ENCODE assay signal across 8 mouse cellular contexts in genomic region chr11:120188481-120189441, GRCm38 (mm10). TPM values are rescaled to one million over a fixed set of nuclear protein-coding genes. Genes with fewer than 3 reads are reported as not detected.
DNase-seq lines count a peak whose midpoint lies in the region; ATAC-seq and TF ChIP-seq lines count a peak whose summit lies in the region.

No protein-coding gene starts in this region.

- H3K27ac ChIP-seq in embryonic facial prominence, embryonic 11.5 days (replicated peaks; ENCODE audit: low read depth, low read length): peak overlapping the region; percentile 97
- peak overlapping the region; percentile 99 for H3K27ac ChIP-seq in heart, embryonic 10.5 days
- H3K27ac ChIP-seq in liver, postnatal 0 days (ENCODE audit: low read depth): peak overlapping the region; percentile 87
- H3K27ac ChIP-seq in neural tube, embryonic 15.5 days (replicated peaks): peak overlapping the region; percentile 93

- peak overlapping the region; percentile 99 for H3K4me2 ChIP-seq in embryonic facial prominence, embryonic 11.5 days (ENCODE audit: low read depth, low read length)
- peak overlapping the region; percentile 83 for H3K4me2 ChIP-seq in liver, postnatal 0 days (ENCODE audit: low read depth, low read length)
- H3K4me2 ChIP-seq in neural tube, embryonic 15.5 days: peak overlapping the region; percentile 83

- TF ChIP-seq CTCF in liver, postnatal 0 days (IDR thresholded peaks at IDR 0.05; ENCODE audit: low read depth): no peak

- TF ChIP-seq EP300 in liver, postnatal 0 days (IDR thresholded peaks at IDR 0.05; ENCODE audit: low read depth): no peak

- under 1% methylated on average over 41 of the region's 41 CpGs for WGBS in embryonic facial prominence, embryonic 11.5 days
- WGBS in heart, embryonic 10.5 days: under 1% methylated on average over 41 of the region's 41 CpGs
- WGBS in liver, postnatal 0 days (ENCODE audit: insufficient replicate concordance): under 1% methylated on average over 40 of the region's 41 CpGs
- WGBS in neural tube, embryonic 15.5 days: under 1% methylated on average over 41 of the region's 41 CpGs

- DNase-seq in CD4-positive, CD25-positive, alpha-beta regulatory T cell, adult 2 months (ENCODE audit: low read depth, low spot score): peak; percentile 43
- DNase-seq in adrenal gland, adult (ENCODE audit: inconsistent age in 2 of 2, low spot score in 1 of 2): peak; percentile 71 to 94
- peak; percentile 74 for DNase-seq in embryonic facial prominence, embryonic 11.5 days (ENCODE audit: low spot score)
- no peak for DNase-seq in heart, embryonic 10.5 days (ENCODE audit: low spot score)
- DNase-seq in kidney, adult 18-20 months: peak; percentile 78
- peak; percentile 47 for DNase-seq in liver, postnatal 0 days
- DNase-seq in spleen, adult 12 weeks (ENCODE audit: low spot score): no peak

- no peaks in the 10 kb centered on the region for H3K9me3 ChIP-seq in embryonic facial prominence, embryonic 11.5 days (replicated peaks; ENCODE audit: control insufficient read depth, low read length)
- H3K9me3 ChIP-seq in heart, embryonic 10.5 days: no peaks in the 10 kb centered on the region
- no peaks in the 10 kb centered on the region for H3K9me3 ChIP-seq in liver, postnatal 0 days (ENCODE audit: low read length)
- no peaks in the 10 kb centered on the region for H3K9me3 ChIP-seq in neural tube, embryonic 15.5 days (replicated peaks)

- H3K4me3 ChIP-seq in embryonic facial prominence, embryonic 11.5 days (ENCODE audit: low read depth, low read length): peak overlapping the region; percentile 74
- H3K4me3 ChIP-seq in heart, embryonic 10.5 days: peak overlapping the region; percentile 95
- peak overlapping the region; percentile 68 for H3K4me3 ChIP-seq in liver, postnatal 0 days (ENCODE audit: low read depth, low read length)
- peak overlapping the region; percentile 61 for H3K4me3 ChIP-seq in neural tube, embryonic 15.5 days (replicated peaks)

- H3K27me3 ChIP-seq in embryonic facial prominence, embryonic 11.5 days (ENCODE audit: control insufficient read depth, insufficient read depth, low read length): no peaks in the 10 kb centered on the region
- no peaks in the 10 kb centered on the region for H3K27me3 ChIP-seq in heart, embryonic 10.5 days (ENCODE audit: insufficient read depth, poor library complexity, severe bottlenecking)
- H3K27me3 ChIP-seq in liver, postnatal 0 days (ENCODE audit: insufficient read depth, low read length): peaks cover 48% of the 10 kb centered on the region
- H3K27me3 ChIP-seq in neural tube, embryonic 15.5 days (replicated peaks): no peaks in the 10 kb centered on the region

- H3K36me3 ChIP-seq in embryonic facial prominence, embryonic 11.5 days (replicated peaks; ENCODE audit: control insufficient read depth, insufficient read depth, low read depth, low read length): no peaks in the 10 kb centered on the region; the same call in 1 of the 2 replicates
- peaks cover 17% of the 10 kb centered on the region for H3K36me3 ChIP-seq in heart, embryonic 10.5 days
- H3K36me3 ChIP-seq in liver, postnatal 0 days (replicated peaks; ENCODE audit: insufficient read depth, low read length): no peaks in the 10 kb centered on the region
- no peaks in the 10 kb centered on the region for H3K36me3 ChIP-seq in neural tube, embryonic 15.5 days

- peaks cover 13% of the 10 kb centered on the region for H3K4me1 ChIP-seq in embryonic facial prominence, embryonic 11.5 days (ENCODE audit: control insufficient read depth, insufficient read depth, low read length)
- peaks cover 46% of the 10 kb centered on the region for H3K4me1 ChIP-seq in heart, embryonic 10.5 days
- H3K4me1 ChIP-seq in liver, postnatal 0 days (ENCODE audit: insufficient read depth): peaks cover 15% of the 10 kb centered on the region
- H3K4me1 ChIP-seq in neural tube, embryonic 15.5 days: peaks cover 54% of the 10 kb centered on the region

- H3K9ac ChIP-seq in embryonic facial prominence, embryonic 11.5 days (replicated peaks; ENCODE audit: low read length): peak overlapping the region; percentile 100
- peak overlapping the region; percentile 76 for H3K9ac ChIP-seq in liver, postnatal 0 days (replicated peaks)
- peak overlapping the region; percentile 79 for H3K9ac ChIP-seq in neural tube, embryonic 15.5 days (replicated peaks)

- no peak for ATAC-seq in embryonic facial prominence, embryonic 11.5 days (replicated peaks; ENCODE audit: insufficient number of reproducible peaks, low FRiP score, low TSS enrichment, low read depth)
- no peak for ATAC-seq in liver, postnatal 0 days
- peak; percentile 3; the same call in 1 of the 2 replicates for ATAC-seq in neural tube, embryonic 15.5 days (ENCODE audit: low FRiP score)

RNA-seq across cellular contexts. Expression of gene Slc38a10, which starts 37.6 kb away (rescaled TPM):
- polyA plus RNA-seq in embryonic facial prominence, embryonic 11.5 days (2014; fragmentation: Nextera tagmentation; extraction: Ambion mirVana): 47.8 and 50.0 TPM in 2 replicates
- 99.0 and 123 TPM in 2 replicates for polyA plus RNA-seq in heart, embryonic 10.5 days (2016; fragmentation: Nextera tagmentation; extraction: Ambion mirVana)
- polyA plus RNA-seq in liver, postnatal 0 days (2015; fragmentation: Nextera tagmentation; extraction: Ambion mirVana): 25.0 and 28.0 TPM in 2 replicates
- 107 and 112 TPM in 2 replicates for polyA plus RNA-seq in neural tube, embryonic 15.5 days (2015; fragmentation: Nextera tagmentation; extraction: Ambion mirVana)

RNA-seq across cellular contexts. Expression of gene Bahcc1, which starts 44.0 kb away (rescaled TPM):
- 13.5 and 15.2 TPM in 2 replicates for polyA plus RNA-seq in embryonic facial prominence, embryonic 11.5 days (2014; fragmentation: Nextera tagmentation; extraction: Ambion mirVana)
- polyA plus RNA-seq in heart, embryonic 10.5 days (2016; fragmentation: Nextera tagmentation; extraction: Ambion mirVana): 7.7 and 12.9 TPM in 2 replicates
- 1.1 and 1.2 TPM in 2 replicates for polyA plus RNA-seq in liver, postnatal 0 days (2015; fragmentation: Nextera tagmentation; extraction: Ambion mirVana)
- 8.7 and 10.4 TPM in 2 replicates for polyA plus RNA-seq in neural tube, embryonic 15.5 days (2015; fragmentation: Nextera tagmentation; extraction: Ambion mirVana)

Comparison
In these comparisons a context has a peak if more than half of its experiments do, and no peak if none do; other contexts are left out.
1. DNase-seq: peak in CD4-positive, CD25-positive, alpha-beta regulatory T cell, adult 2 months (single experiment), adrenal gland, adult (2 of 2), embryonic facial prominence, embryonic 11.5 days (single experiment), kidney, adult 18-20 months (single experiment) and liver, postnatal 0 days (single experiment); none in heart, embryonic 10.5 days (single experiment) and spleen, adult 12 weeks (single experiment).
2. Peak in every context shown above with its lines, with median percentiles within 50 percentile points of each other: H3K27ac ChIP-seq, H3K4me2 ChIP-seq, H3K4me3 ChIP-seq and H3K9ac ChIP-seq.